Mouse (Mus musculus) limb, embryonic 13.5 days (tissue): ENCODE measurements around the gene Tpst1. TPM values are rescaled to one million over a fixed set of nuclear protein-coding genes. Genes with fewer than 3 reads are reported as not detected.

ENCODE experiments used
- ATAC-seq: fragments of 200-750 bp; cut with Nextera tagmentation; 2 replicates; pipeline ENCODE4 v1.8.0; 2017; ENCODE audit warnings: low read depth, moderate number of reproducible peaks, moderate TSS enrichment; ENCODE audit not compliant: low FRiP score
- H3K27ac ChIP-seq: fragments of 300-500 bp; sonication (generic); 2 replicates; pipeline ENCODE4 v1.5.1; 2015; ENCODE audit warnings: inconsistent platforms, mild to moderate bottlenecking, moderate library complexity
- H3K27me3 ChIP-seq: fragments of 300-500 bp; sonication (generic); 2 replicates; pipeline ENCODE4 v1.6.1; 2015; ENCODE audit warnings: mild to moderate bottlenecking, inconsistent platforms
- H3K36me3 ChIP-seq: fragments of 300-500 bp; sonication (generic); 2 replicates; pipeline ENCODE4 v1.6.1; 2015; ENCODE audit warnings: inconsistent platforms, mild to moderate bottlenecking, moderate library complexity
- H3K4me1 ChIP-seq: fragments of 300-500 bp; sonication (generic); 2 replicates; pipeline ENCODE4 v1.6.1; 2015; ENCODE audit warnings: inconsistent platforms
- H3K4me2 ChIP-seq: fragments of 300-500 bp; sonication (generic); replicated peaks from 2 replicates; pipeline ENCODE4 v1.6.1; 2015; ENCODE audit warnings: inconsistent platforms, mild to moderate bottlenecking, moderate library complexity
- H3K4me3 ChIP-seq: fragments of 300-500 bp; sonication (generic); 2 replicates; pipeline ENCODE4 v1.5.1; 2015; ENCODE audit warnings: moderate library complexity, mild to moderate bottlenecking, inconsistent platforms
- H3K9ac ChIP-seq: fragments of 300-500 bp; sonication (generic); 2 replicates; pipeline ENCODE4 v1.6.1; 2015; ENCODE audit warnings: mild to moderate bottlenecking, inconsistent platforms
- H3K9me3 ChIP-seq: fragments of 300-500 bp; sonication (generic); 2 replicates; pipeline ENCODE4 v1.6.1; 2016; ENCODE audit warnings: inconsistent platforms
- WGBS: fragments of 180-500 bp; shearing (Covaris S2); methylation state at CpG from one replicate; pipeline ENCODE4 v1.1.7; 2015; 5-methylcytosine and 5-hydroxymethylcytosine counted together
- polyA plus RNA-seq: library from polyadenylated mRNA; unstranded; fragments of >200 nt; fragmentation: Nextera tagmentation; extraction: Ambion mirVana; gene quantifications from 2 replicates; pipeline ENCODE4 v1.2.1, GENCODE M21; 2015

Tpst1 gene
- polyA plus RNA-seq, 1 experiment from 2014 or later = 104 TPM

GRCm38 (mm10) chr5:130184193-130184856 is 111.2 kb downstream of the Tpst1 start:
- Histone ChIP-seq H3K9me3 (no peaks in the 10 kb centered on the region), H3K36me3 (peaks cover 8% of the 10 kb centered on the region), H3K27me3 (no peaks in the 10 kb centered on the region), H3K9ac (no peak overlapping the region), H3K4me1 (no peaks in the 10 kb centered on the region), H3K4me3 (no peak overlapping the region), H3K4me2 (no peak overlapping the region), H3K27ac (no peak overlapping the region)
- 81% methylated on average over 9 of the region's 9 CpGs for WGBS
- ATAC-seq = no peak

- Histone ChIP-seq H3K27me3 (no peaks in the 10 kb centered on the region), H3K4me1 (no peaks in the 10 kb centered on the region), H3K27ac (no peak overlapping the region), H3K9ac (no peak overlapping the region), H3K4me3 (no peak overlapping the region), H3K4me2 (no peak overlapping the region), H3K9me3 (no peaks in the 10 kb centered on the region), H3K36me3 (peaks cover 18% of the 10 kb centered on the region)
- ATAC-seq = no peak
- 91% methylated on average over 6 of the region's 6 CpGs for WGBS
Measured at GRCm38 (mm10) chr5:130185312-130185711, 112.2 kb downstream of the Tpst1 start.

Other genes with a start within 250 kb of the Tpst1 start
- 79.8 and 85.3 TPM in 2 replicates for gene Sumf2, start 226.3 kb upstream of the Tpst1 start, polyA plus RNA-seq
- gene Chchd2, start 185.9 kb upstream of the Tpst1 start, polyA plus RNA-seq = 951 and 990 TPM in 2 replicates
- 9.8 and 10.4 TPM in 2 replicates for gene Zbed5, start 177.6 kb upstream of the Tpst1 start, polyA plus RNA-seq
- gene Phkg1, start 174.8 kb upstream of the Tpst1 start, polyA plus RNA-seq = 0.32 and 0.36 TPM in 2 replicates
- 4.9 and 5.1 TPM in 2 replicates for gene Nupr1l, start 164.8 kb upstream of the Tpst1 start, polyA plus RNA-seq
- 26.9 and 28.7 TPM in 2 replicates for gene Vkorc1l1, start 131.4 kb upstream of the Tpst1 start, polyA plus RNA-seq
- gene Gusb, start 70.3 kb upstream of the Tpst1 start, polyA plus RNA-seq = 43.4 and 45.3 TPM in 2 replicates
- gene Asl, start 44.1 kb upstream of the Tpst1 start, polyA plus RNA-seq = 32.1 and 33.6 TPM in 2 replicates
- 45.6 and 47.3 TPM in 2 replicates for gene Crcp, start 44.0 kb upstream of the Tpst1 start, polyA plus RNA-seq
- 6.7 and 7.0 TPM in 2 replicates for gene Kctd7, start 71.5 kb downstream of the Tpst1 start, polyA plus RNA-seq
- 25.8 and 26.6 TPM in 2 replicates for gene Rabgef1, start 98.5 kb downstream of the Tpst1 start, polyA plus RNA-seq
- gene Tmem248, start 143.8 kb downstream of the Tpst1 start, polyA plus RNA-seq = 34.7 and 35.0 TPM in 2 replicates
- 62.4 and 64.3 TPM in 2 replicates for gene Sbds, start 182.2 kb downstream of the Tpst1 start, polyA plus RNA-seq
- 28.2 and 28.4 TPM in 2 replicates for gene Tyw1, start 182.3 kb downstream of the Tpst1 start, polyA plus RNA-seq